Mouse (Mus musculus) kidney, adult 2 months (tissue): ENCODE measurements around the gene Cytip. TPM values are rescaled to one million over a fixed set of nuclear protein-coding genes. Genes with fewer than 3 reads are reported as not detected.

ENCODE experiments used
- DNase-seq: peaks from one replicate; pipeline ENCODE4 v3.0.0; 2021
- H3K27ac ChIP-seq: fragments of 200-500 bp; 2 replicates; pipeline ENCODE4 v1.5.1; 2012; ENCODE audit warnings: low read depth, low read length, control low read depth, inconsistent platforms; ENCODE audit not compliant: insufficient read depth
- H3K27me3 ChIP-seq: fragments of 200-500 bp; replicated peaks from 2 replicates; pipeline ENCODE4 v1.6.1; 2012; ENCODE audit warnings: mild to moderate bottlenecking, moderate library complexity, low read length, inconsistent platforms; ENCODE audit not compliant: control insufficient read depth, insufficient read depth
- H3K36me3 ChIP-seq: fragments of 200-500 bp; 2 replicates; pipeline ENCODE4 v1.6.1; 2012; ENCODE audit warnings: mild to moderate bottlenecking, moderate library complexity, low read length, inconsistent platforms; ENCODE audit not compliant: control insufficient read depth, insufficient read depth
- H3K4me1 ChIP-seq: fragments of 200-500 bp; 2 replicates; pipeline ENCODE4 v1.6.1; 2011; ENCODE audit warnings: low read length; ENCODE audit not compliant: control insufficient read depth, insufficient read depth
- H3K4me3 ChIP-seq: fragments of 200-500 bp; 2 replicates; pipeline ENCODE4 v1.5.1; 2011; ENCODE audit warnings: mild to moderate bottlenecking, low read depth, low read length, control low read depth; ENCODE audit not compliant: insufficient read depth
- CTCF ChIP-seq: fragments of 200-500 bp; conservative IDR thresholded peaks from 2 replicates; pipeline ENCODE4 v1.5.1; 2011; ENCODE audit warnings: low read depth, mild to moderate bottlenecking, control low read depth, low read length, moderate library complexity, mixed read lengths; ENCODE audit not compliant: insufficient read depth, insufficient read length
- POLR2A ChIP-seq: fragments of 200-500 bp; IDR thresholded peaks from one replicate; pipeline ENCODE4 v1.6.1; 2011; ENCODE audit warnings: low read depth, low read length, control low read depth
- WGBS: fragments of 180-500 bp; shearing (Covaris S2); methylation state at CpG from one replicate; pipeline ENCODE4 v1.1.7; 2018; 5-methylcytosine and 5-hydroxymethylcytosine counted together
- polyA plus RNA-seq: library from polyadenylated mRNA; depleted of rRNA; stranded (reverse); fragments of >200 nt; gene quantifications from 2 replicates; pipeline ENCODE4 v1.2.3, GENCODE M21; 2012

The Cytip gene
- polyA plus RNA-seq, 1 experiment, result 22.0 TPM

GRCm38 (mm10) chr2:58156495-58157392, 38.6 kb downstream of the Cytip start:
- DNase-seq, result peak; percentile 60
- 67% methylated on average over 5 of the region's 5 CpGs for WGBS
- no peaks in the 10 kb centered on the region for H3K36me3 ChIP-seq
- H3K4me1 ChIP-seq, result peaks cover 5% of the 10 kb centered on the region; the same call in 1 of the 2 replicates
- no peak overlapping the region for H3K4me3 ChIP-seq
- no peak overlapping the region for H3K27ac ChIP-seq
- no peaks in the 10 kb centered on the region for H3K27me3 ChIP-seq
- TF ChIP-seq POLR2A (no peak), CTCF (no peak)

DNA sequence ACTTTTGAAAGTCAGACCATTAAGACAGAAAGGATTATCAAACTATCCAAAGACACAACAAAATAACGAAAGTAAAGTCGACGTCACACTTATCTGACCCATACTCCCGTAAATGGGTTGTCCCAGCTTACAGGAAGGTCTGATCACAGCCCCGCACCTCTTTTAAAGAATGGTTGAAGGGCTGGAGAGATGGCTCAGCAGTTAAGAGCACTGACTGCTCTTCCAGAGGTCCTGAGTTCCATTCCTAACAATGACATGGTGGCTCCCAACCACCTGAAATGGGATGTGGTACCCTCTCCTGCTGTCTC, 39.3 kb downstream of the Cytip start:
- Histone ChIP-seq H3K4me3 (no peak overlapping the region), H3K27me3 (no peaks in the 10 kb centered on the region), H3K36me3 (no peaks in the 10 kb centered on the region), H3K4me1 (peaks cover 2% of the 10 kb centered on the region; the same call in 1 of the 2 replicates), H3K27ac (no peak overlapping the region; the same call in 1 of the 2 replicates)
- TF ChIP-seq POLR2A, result no peak
- DNase-seq, result no peak
- WGBS, result 89% methylated on average over 5 of the region's 5 CpGs

- 66% methylated on average over 7 of the region's 7 CpGs for WGBS
Observed at GRCm38 (mm10) chr2:58155271-58156107, 39.8 kb downstream of the Cytip start.

DNA sequence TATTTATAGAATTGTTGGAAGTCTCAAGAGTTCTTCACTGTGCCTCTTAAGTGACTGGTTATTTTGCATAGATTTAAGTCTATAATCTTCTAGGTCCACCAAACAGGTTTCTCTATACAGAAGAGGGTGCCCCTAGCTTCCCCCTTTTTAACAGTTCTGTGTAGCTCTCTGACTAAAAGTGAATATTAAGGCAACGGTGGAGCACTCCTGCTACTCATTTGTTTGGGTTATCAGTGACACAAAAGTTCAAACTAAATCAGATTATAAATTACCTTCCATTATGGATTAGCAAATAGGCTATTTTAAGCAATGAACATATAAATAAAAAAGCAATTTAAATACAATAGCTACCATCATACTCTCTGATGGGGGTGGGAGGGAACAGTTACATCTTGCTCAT, 40.8 kb downstream of the Cytip start:
- TF ChIP-seq POLR2A (no peak), CTCF (no peak)
- H3K27ac ChIP-seq, result no peak overlapping the region
- WGBS, result 72% methylated on average over 1 of the region's 1 CpGs

More at GRCm38 (mm10) chr2:58155271-58156107, 39.8 kb downstream of the Cytip start:
- Histone ChIP-seq H3K36me3 (no peaks in the 10 kb centered on the region), H3K4me3 (no peak overlapping the region), H3K27me3 (no peaks in the 10 kb centered on the region), H3K4me1 (0 out of 2 replicates have a peak, but pooled peaks cover under 1% of the 10 kb centered on the region), H3K27ac (no peak overlapping the region)
- TF ChIP-seq CTCF, result no peak
- peak; percentile 18 for DNase-seq

DNA sequence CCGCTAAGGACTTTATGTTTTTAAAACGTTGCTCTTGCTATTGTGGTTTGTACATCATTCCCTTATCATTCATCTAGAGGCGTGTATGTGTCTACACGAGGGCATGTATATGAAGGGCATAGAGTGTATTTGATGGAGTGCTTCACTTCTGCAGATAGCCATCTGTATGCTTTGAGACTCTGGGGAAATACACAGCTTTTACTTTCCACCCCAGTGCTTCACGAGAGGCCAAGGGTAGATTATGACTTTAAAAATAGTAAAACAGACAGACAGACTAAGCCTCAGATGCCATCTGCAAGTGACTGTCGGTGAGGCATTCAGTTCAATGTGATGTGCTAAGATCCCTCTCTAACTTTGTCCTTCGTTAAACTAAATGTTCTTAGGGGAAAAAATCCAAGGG, 41.6 kb downstream of the Cytip start:
- no peak for TF ChIP-seq CTCF
- TF ChIP-seq POLR2A, result no peak
- DNase-seq, result no peak
- WGBS, result 78% methylated on average over 7 of the region's 7 CpGs
- no peaks in the 10 kb centered on the region; the same call in 1 of the 2 replicates for H3K36me3 ChIP-seq
- H3K4me3 ChIP-seq, result no peak overlapping the region
- no peaks in the 10 kb centered on the region for H3K4me1 ChIP-seq
- no peak overlapping the region for H3K27ac ChIP-seq
- no peaks in the 10 kb centered on the region for H3K27me3 ChIP-seq

More for the DNA sequence above, 40.8 kb downstream of the Cytip start:
- H3K27me3 ChIP-seq, result no peaks in the 10 kb centered on the region
- DNase-seq, result no peak
- no peaks in the 10 kb centered on the region for H3K4me1 ChIP-seq
- H3K4me3 ChIP-seq, result no peak overlapping the region
- H3K36me3 ChIP-seq, result no peaks in the 10 kb centered on the region; the same call in 1 of the 2 replicates

GRCm38 (mm10) chr2:58149983-58150405, 45.3 kb downstream of the Cytip start:
- TF ChIP-seq POLR2A, result no peak
- TF ChIP-seq CTCF, result no peak
- 85% methylated on average over 7 of the region's 7 CpGs for WGBS
- no peak overlapping the region for H3K4me3 ChIP-seq

GRCm38 (mm10) chr2:58146572-58146971, 48.8 kb downstream of the Cytip start:
- no peak overlapping the region for H3K27ac ChIP-seq
- no peak for DNase-seq
- no peaks in the 10 kb centered on the region; the same call in 1 of the 2 replicates for H3K36me3 ChIP-seq
- no peak overlapping the region for H3K4me3 ChIP-seq
- TF ChIP-seq POLR2A, result no peak
- TF ChIP-seq CTCF, result no peak
- H3K4me1 ChIP-seq, result no peaks in the 10 kb centered on the region
- 78% methylated on average over 5 of the region's 5 CpGs for WGBS
- H3K27me3 ChIP-seq, result no peaks in the 10 kb centered on the region

More at GRCm38 (mm10) chr2:58149983-58150405, 45.3 kb downstream of the Cytip start:
- no peak for DNase-seq
- no peaks in the 10 kb centered on the region for H3K4me1 ChIP-seq
- no peaks in the 10 kb centered on the region; the same call in 1 of the 2 replicates for H3K36me3 ChIP-seq
- no peak overlapping the region for H3K27ac ChIP-seq
- no peaks in the 10 kb centered on the region for H3K27me3 ChIP-seq
